Mouse (Mus musculus) embryonic facial prominence, embryonic 12.5 days (tissue): ENCODE data around the gene Gm266. TPM values are rescaled to one million over a fixed set of nuclear protein-coding genes. Genes with fewer than 3 reads are reported as not detected.

Source experiments
- ATAC-seq: fragments of 200-750 bp; cut with Nextera tagmentation; 2 replicates; pipeline ENCODE4 v1.8.0; 2017; ENCODE audit not compliant: insufficient number of reproducible peaks, insufficient read depth, low FRiP score, low TSS enrichment
- H3K27ac ChIP-seq: fragments of 300-500 bp; sonication (generic); 2 replicates; pipeline ENCODE4 v1.5.1; 2016; ENCODE audit warnings: mild to moderate bottlenecking
- H3K27me3 ChIP-seq: fragments of 300-500 bp; sonication (generic); 2 replicates; pipeline ENCODE4 v1.6.1; 2016; ENCODE audit warnings: mild to moderate bottlenecking, moderate library complexity
- H3K36me3 ChIP-seq: fragments of 300-500 bp; sonication (generic); 2 replicates; pipeline ENCODE4 v1.6.1; 2016; ENCODE audit warnings: mild to moderate bottlenecking
- H3K4me1 ChIP-seq: fragments of 300-500 bp; sonication (generic); 2 replicates; pipeline ENCODE4 v1.6.1; 2016
- H3K4me2 ChIP-seq: fragments of 300-500 bp; sonication (generic); replicated peaks from 2 replicates; pipeline ENCODE4 v1.6.1; 2016; ENCODE audit warnings: mild to moderate bottlenecking, moderate library complexity
- H3K4me3 ChIP-seq: fragments of 300-500 bp; sonication (generic); 2 replicates; pipeline ENCODE4 v1.5.1; 2016; ENCODE audit warnings: mild to moderate bottlenecking
- H3K9ac ChIP-seq: fragments of 300-500 bp; sonication (generic); 2 replicates; pipeline ENCODE4 v1.6.1; 2016; ENCODE audit warnings: mild to moderate bottlenecking, moderate library complexity
- H3K9me3 ChIP-seq: fragments of 300-500 bp; sonication (generic); 2 replicates; pipeline ENCODE4 v1.6.1; 2016; ENCODE audit warnings: mild to moderate bottlenecking, moderate library complexity
- WGBS: fragments of 180-500 bp; shearing (Covaris S2); methylation state at CpG from one replicate; pipeline ENCODE4 v1.1.7; 2016; 5-methylcytosine and 5-hydroxymethylcytosine counted together
- polyA plus RNA-seq: library from polyadenylated mRNA; unstranded; fragments of >200 nt; fragmentation: Nextera tagmentation; extraction: Ambion mirVana; gene quantifications from 2 replicates; pipeline ENCODE4 v1.2.1, GENCODE M21; 2016

Gm266 gene
- polyA plus RNA-seq, 1 experiment from 2014 or later: 28.1 TPM

DNA sequence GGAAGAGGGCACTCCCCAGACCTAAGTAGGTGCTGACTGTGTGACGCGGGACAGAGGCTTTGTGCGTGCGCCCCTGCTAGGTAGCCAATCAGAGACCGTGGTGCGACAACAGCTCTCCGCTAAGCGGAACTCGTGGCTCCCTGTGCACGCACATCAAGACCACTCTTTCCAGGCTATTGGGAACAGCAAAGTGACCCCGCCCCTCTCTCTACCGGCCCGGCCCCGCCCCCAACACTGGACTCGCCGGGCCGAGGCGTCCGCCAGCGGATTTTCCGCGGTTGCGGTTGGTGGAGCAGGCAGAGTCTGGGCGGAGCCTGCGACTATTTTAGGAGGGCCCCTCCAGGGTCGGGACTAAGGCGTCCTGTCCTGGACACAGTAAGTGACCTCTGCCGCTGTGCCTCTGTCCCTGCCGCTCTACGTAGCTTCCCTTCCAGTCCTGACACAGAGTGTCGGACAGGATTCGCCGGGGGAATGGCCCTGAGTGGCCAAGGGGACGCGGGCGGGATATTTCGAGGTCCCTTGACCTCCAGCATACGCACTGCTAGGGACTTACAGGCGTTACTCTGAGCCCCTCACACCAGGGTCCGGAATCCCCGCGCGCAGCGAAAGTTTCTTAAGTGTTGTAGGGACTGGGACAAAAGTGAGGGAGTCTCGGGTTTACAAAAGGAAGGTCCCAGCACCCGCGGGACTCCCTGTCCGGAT is 43.2 kb downstream of the Gm266 start, which contains the start of gene Tnfaip2:
Gene Tnfaip2 (plus strand): TSS at position 161 of the 702 bp plus-strand sequence.
- WGBS: under 1% methylated on average over 48 of the region's 48 CpGs
- Histone ChIP-seq H3K4me1 (peaks cover 30% of the 10 kb centered on the region), H3K4me3 (peak within 1 kb of the TSS; percentile 40), H3K4me2 (peak within 1 kb of the TSS; percentile 80), H3K27ac (no peak within 1 kb of the TSS), H3K9me3 (no peaks in the 10 kb centered on the region), H3K27me3 (peaks cover 74% of the 10 kb centered on the region), H3K36me3 (no peaks in the 10 kb centered on the region), H3K9ac (0 out of 2 replicates have a peak within 1 kb of the TSS, but pooled peaks have one; percentile 0)
- ATAC-seq: peak; percentile 68; the same call in 1 of the 2 replicates

DNA sequence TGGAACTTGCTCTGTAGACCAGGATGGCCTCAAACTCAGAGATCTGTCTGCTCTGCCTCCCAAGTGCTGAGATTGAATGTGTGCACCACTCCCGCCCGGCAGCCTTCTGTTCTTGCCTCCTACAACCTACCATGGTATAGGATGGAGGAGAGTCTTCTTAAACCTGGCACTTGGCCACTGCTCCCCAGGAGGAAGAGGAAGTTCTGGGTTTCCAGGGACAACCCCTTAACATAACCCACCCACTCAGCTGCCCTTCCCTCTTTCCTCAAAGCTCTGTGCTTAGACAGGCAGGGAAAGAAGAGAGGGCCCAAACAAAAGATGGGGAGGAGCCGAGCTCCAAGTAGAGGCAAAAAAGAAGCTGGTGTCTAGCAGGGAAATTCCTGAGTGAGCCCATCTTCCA is 44.1 kb downstream of the Gm266 start:
- WGBS: 70% methylated on average over 3 of the region's 3 CpGs
- Histone ChIP-seq H3K4me2 (no peak overlapping the region), H3K36me3 (no peaks in the 10 kb centered on the region), H3K27me3 (peaks cover 65% of the 10 kb centered on the region), H3K27ac (no peak overlapping the region), H3K9me3 (no peaks in the 10 kb centered on the region), H3K9ac (no peak overlapping the region), H3K4me1 (peaks cover 24% of the 10 kb centered on the region), H3K4me3 (no peak overlapping the region)
- no peak for ATAC-seq

DNA sequence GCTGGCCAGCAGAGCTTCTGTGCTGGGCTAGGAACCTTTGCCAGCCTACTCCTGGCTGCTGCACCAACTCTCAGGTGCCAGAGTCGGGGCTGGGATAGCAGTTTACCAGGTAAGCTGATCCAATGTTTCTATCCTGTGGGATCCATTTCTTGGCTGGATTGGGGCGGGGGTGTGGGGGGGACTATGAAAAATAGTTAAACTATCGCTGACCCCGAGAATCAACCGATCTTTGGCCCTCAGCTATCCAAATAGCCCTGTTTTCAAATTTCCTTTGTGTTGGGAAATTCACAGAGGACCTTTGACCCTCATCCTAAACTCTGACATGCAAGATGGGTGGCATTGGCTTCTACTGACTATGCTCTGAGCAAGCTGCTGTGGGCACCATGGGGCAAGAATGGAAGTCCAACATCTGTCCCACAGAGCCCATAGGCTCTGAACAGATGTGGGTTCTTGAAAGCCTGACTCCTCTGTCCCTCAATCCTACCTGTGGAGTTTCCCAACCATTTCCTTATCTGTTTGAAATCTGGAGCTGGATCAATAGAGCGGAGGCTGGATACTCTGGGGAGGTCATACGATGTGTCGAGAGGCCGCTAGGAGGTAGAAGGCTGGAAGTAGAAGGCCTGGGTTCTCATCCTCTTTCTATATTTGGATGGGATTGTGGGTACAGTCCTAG is 44.8 kb downstream of the Gm266 start:
- H3K27me3 ChIP-seq: peaks cover 62% of the 10 kb centered on the region

DNA sequence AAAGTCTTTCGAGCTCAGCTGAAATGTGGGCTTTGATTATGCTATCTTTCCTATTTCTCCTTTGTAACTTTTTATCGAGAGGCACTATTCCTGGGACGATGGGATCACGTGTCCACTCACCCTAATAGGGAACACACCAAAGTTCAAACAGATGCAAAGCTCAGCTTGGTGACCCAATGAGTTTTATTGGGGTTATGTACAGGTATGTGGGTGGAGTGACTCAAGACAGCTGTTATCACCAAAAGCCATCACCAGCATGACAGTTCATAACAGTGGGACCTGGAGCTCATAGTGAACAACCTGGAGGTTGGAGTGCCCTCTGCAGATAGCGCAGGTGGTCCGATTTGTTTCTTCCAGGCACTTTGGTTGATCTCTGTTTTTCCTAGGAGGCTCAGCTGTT is 46.8 kb downstream of the Gm266 start:
- Histone ChIP-seq H3K4me3 (no peak overlapping the region), H3K27ac (no peak overlapping the region), H3K9me3 (no peaks in the 10 kb centered on the region), H3K9ac (no peak overlapping the region), H3K4me1 (peaks cover 12% of the 10 kb centered on the region), H3K27me3 (peaks cover 47% of the 10 kb centered on the region), H3K36me3 (no peaks in the 10 kb centered on the region), H3K4me2 (no peak overlapping the region)
- 85% methylated on average over 6 of the region's 6 CpGs for WGBS
- ATAC-seq: no peak

More for the DNA sequence above, 44.8 kb downstream of the Gm266 start:
- no peak overlapping the region for H3K4me3 ChIP-seq
- no peak overlapping the region for H3K4me2 ChIP-seq
- no peaks in the 10 kb centered on the region for H3K36me3 ChIP-seq
- peaks cover 17% of the 10 kb centered on the region for H3K4me1 ChIP-seq
- no peak overlapping the region for H3K27ac ChIP-seq
- H3K9ac ChIP-seq: no peak overlapping the region
- WGBS: 91% methylated on average over 9 of the region's 9 CpGs
- H3K9me3 ChIP-seq: no peaks in the 10 kb centered on the region
- no peak for ATAC-seq

DNA sequence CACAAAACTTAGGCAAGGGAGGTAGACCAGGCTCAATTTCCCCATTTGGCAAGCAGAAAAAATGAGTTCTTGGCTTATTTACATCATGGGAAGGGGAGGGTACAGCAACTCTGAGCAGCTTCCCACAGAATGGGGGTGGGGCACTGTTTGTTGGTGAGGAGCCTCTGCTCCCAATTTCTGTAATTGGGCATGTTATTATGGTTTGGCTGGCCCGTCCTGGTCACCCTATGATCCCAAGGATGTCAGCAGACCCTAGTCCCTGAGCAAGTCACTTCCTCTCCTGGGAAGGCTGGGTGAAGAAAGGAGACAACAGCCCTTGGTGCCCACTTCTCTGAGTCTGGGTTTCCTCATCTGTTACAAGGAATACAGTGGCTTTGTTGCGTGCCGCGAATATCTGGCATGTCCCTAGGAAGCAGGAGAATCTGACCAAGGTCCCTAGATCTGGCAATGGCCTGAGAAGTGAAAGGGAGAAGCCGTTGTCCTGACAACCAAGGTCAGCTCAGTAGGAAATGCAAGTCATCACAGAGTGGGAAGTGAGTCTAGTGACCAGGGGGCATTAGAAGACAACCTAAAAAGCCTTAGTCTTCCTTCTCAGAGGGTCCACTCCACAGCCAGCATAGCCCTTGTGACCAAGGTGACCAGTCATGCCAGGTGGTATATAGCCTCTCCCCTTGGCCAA is 48.3 kb downstream of the Gm266 start:
- Histone ChIP-seq H3K9ac (no peak overlapping the region), H3K4me2 (no peak overlapping the region), H3K4me1 (peaks cover 8% of the 10 kb centered on the region), H3K27me3 (peaks cover 33% of the 10 kb centered on the region), H3K36me3 (no peaks in the 10 kb centered on the region), H3K4me3 (no peak overlapping the region), H3K27ac (no peak overlapping the region), H3K9me3 (no peaks in the 10 kb centered on the region)
- WGBS: 72% methylated on average over 5 of the region's 5 CpGs
- ATAC-seq: no peak

DNA sequence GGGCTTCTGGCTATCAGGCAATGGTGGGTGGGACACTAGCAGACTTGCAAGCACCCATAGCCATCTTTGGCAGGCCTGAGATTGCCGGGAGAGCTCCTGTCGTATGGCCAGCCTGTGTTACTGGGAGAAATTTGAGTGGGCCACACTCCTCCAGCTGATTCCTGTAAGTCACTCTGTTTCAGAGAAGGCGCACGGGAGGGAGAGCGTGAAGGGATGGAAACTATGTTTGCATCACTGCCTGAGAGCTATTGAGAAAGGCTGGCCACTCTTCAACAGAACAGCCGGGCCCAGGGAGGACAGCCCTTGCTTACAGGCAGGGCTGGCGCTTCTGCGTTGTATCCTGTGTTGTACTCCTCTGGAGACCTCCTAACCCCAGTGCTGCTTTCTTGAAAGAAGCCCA is 49.0 kb downstream of the Gm266 start:
- WGBS: 66% methylated on average over 8 of the region's 8 CpGs
- 0 out of 2 replicates have a peak, but pooled peaks cover 8% of the 10 kb centered on the region for H3K4me1 ChIP-seq
- peaks cover 30% of the 10 kb centered on the region for H3K27me3 ChIP-seq
- ATAC-seq: no peak
- no peak overlapping the region for H3K9ac ChIP-seq
- H3K27ac ChIP-seq: no peak overlapping the region
- no peak overlapping the region for H3K4me3 ChIP-seq
- no peaks in the 10 kb centered on the region for H3K36me3 ChIP-seq
- no peak overlapping the region for H3K4me2 ChIP-seq
- no peaks in the 10 kb centered on the region for H3K9me3 ChIP-seq

DNA sequence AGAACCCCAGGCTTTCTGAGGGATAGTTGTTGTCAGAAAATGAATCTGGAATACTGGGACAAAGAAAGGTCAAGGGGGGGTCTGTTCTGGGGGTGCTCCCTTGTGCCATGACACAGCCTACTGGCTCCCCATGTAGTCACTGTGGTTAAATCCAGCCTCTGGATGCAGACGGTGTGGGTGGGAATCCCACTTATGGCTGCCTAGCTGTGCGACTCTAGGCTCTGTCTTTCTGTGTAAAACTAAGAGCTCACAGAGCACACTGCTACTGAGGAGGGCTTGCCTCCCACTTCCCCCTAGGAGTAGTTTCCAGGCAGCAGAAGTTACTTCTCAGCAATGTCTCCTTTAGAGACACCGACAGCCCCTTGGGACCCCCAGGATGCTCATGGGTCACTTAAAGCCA is 49.5 kb downstream of the Gm266 start:
- WGBS: 83% methylated on average over 3 of the region's 3 CpGs
- H3K4me1 ChIP-seq: 0 out of 2 replicates have a peak, but pooled peaks cover 8% of the 10 kb centered on the region
- H3K27ac ChIP-seq: no peak overlapping the region
- no peak overlapping the region for H3K4me2 ChIP-seq
- H3K36me3 ChIP-seq: no peaks in the 10 kb centered on the region
- no peak overlapping the region for H3K9ac ChIP-seq
- H3K27me3 ChIP-seq: peaks cover 29% of the 10 kb centered on the region
- no peak for ATAC-seq
- no peak overlapping the region for H3K4me3 ChIP-seq
- no peaks in the 10 kb centered on the region for H3K9me3 ChIP-seq

DNA sequence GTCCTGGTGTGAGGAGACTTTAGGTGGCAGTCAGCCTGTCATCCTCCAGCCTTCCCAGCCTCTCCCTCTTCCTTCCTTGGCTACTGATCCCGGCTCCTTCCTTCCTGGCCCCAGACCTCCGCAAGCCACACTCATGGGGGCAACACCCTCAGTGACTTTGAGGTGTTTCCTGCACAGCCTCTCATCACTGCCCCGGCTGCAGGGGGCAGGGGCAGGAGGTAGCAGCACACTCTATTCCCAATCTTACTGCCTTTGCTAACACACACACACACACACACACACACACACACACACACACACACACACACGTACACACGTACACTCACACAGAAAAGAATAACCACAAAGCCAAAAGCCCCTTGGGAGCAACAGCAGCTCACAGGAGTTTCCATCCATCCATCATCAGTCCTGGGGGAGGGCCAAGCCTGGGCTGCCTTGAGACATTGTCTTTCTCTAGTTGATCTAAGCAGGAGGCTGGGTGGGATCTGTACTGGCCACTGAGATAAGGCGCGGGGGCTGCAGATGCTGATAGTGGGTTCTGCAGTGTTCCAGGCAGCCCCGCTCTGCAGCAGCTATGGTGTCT is 50.8 kb downstream of the Gm266 start:
- no peaks in the 10 kb centered on the region for H3K9me3 ChIP-seq
- peaks cover 19% of the 10 kb centered on the region for H3K4me1 ChIP-seq
- H3K27me3 ChIP-seq: peaks cover 38% of the 10 kb centered on the region
- H3K4me2 ChIP-seq: no peak overlapping the region
- ATAC-seq: no peak
- no peak overlapping the region for H3K27ac ChIP-seq
- no peak overlapping the region for H3K4me3 ChIP-seq
- H3K9ac ChIP-seq: no peak overlapping the region
- WGBS: 44% methylated on average over 8 of the region's 8 CpGs
- no peaks in the 10 kb centered on the region for H3K36me3 ChIP-seq

Other genes with a start within 250 kb of the Gm266 start
- gene Amn, start 214.7 kb downstream of the Gm266 start, polyA plus RNA-seq: 0.38 and 0.52 TPM in 2 replicates
- 35.0 and 41.8 TPM in 2 replicates for gene Cdc42bpb, start 108.1 kb downstream of the Gm266 start, polyA plus RNA-seq
- 0.60 and 1.2 TPM in 2 replicates for gene Lbhd2, start 79.0 kb downstream of the Gm266 start, polyA plus RNA-seq
- gene Exoc3l4, start 68.8 kb downstream of the Gm266 start, polyA plus RNA-seq: 8.0 and 8.9 TPM in 2 replicates
- gene Tnfaip2, start 43.4 kb downstream of the Gm266 start, polyA plus RNA-seq: 6.2 and 6.3 TPM in 2 replicates
- gene Eif5, start 52.2 kb upstream of the Gm266 start, polyA plus RNA-seq: 602 and 657 TPM in 2 replicates
- 69.8 and 70.0 TPM in 2 replicates for gene Mark3, start 88.7 kb upstream of the Gm266 start, polyA plus RNA-seq
- 339 and 355 TPM in 2 replicates for gene Ckb, start 186.5 kb upstream of the Gm266 start, polyA plus RNA-seq
- gene Trmt61a, start 192.3 kb upstream of the Gm266 start, polyA plus RNA-seq: 13.3 and 15.1 TPM in 2 replicates
- gene Bag5, start 227.4 kb upstream of the Gm266 start, polyA plus RNA-seq: 59.7 and 61.3 TPM in 2 replicates
- gene Apopt1, start 227.4 kb upstream of the Gm266 start, polyA plus RNA-seq: 53.0 and 59.7 TPM in 2 replicates